Mouse (Mus musculus): Measurements from ENCODE around the gene Glt28d2.

GRCm38 (mm10) chr3:85891571-85891970, 4.3 kb upstream of the Glt28d2 start:
- TF ChIP-seq JUND (conservative IDR thresholded peaks at IDR 0.05; ENCODE audit: low read depth, low read length) (no peak), POLR2A (IDR thresholded peaks at IDR 0.05; ENCODE audit: low read depth, low read length) (no peak)
